Mouse (Mus musculus) hindbrain, embryonic 12.5 days (tissue): ENCODE measurements around the gene Dock7. TPM values are rescaled to one million over a fixed set of nuclear protein-coding genes. Genes with fewer than 3 reads are reported as not detected.

Source experiments
- ATAC-seq: fragments of 200-750 bp; cut with Nextera tagmentation; 2 replicates; pipeline ENCODE4 v1.8.0; 2017; ENCODE audit warnings: moderate TSS enrichment; ENCODE audit not compliant: low FRiP score
- H3K27ac ChIP-seq: fragments of 300-500 bp; sonication (generic); 2 replicates; pipeline ENCODE4 v1.5.1; 2016; ENCODE audit warnings: mild to moderate bottlenecking
- H3K27me3 ChIP-seq: fragments of 300-500 bp; sonication (generic); 2 replicates; pipeline ENCODE4 v1.6.1; 2016; ENCODE audit warnings: mild to moderate bottlenecking
- H3K36me3 ChIP-seq: fragments of 300-500 bp; sonication (generic); 2 replicates; pipeline ENCODE4 v1.6.1; 2016; ENCODE audit warnings: mild to moderate bottlenecking
- H3K4me1 ChIP-seq: fragments of 300-500 bp; sonication (generic); 2 replicates; pipeline ENCODE4 v1.6.1; 2016
- H3K4me2 ChIP-seq: fragments of 300-500 bp; sonication (generic); replicated peaks from 2 replicates; pipeline ENCODE4 v1.6.1; 2016; ENCODE audit warnings: mild to moderate bottlenecking
- H3K4me3 ChIP-seq: fragments of 300-500 bp; sonication (generic); 2 replicates; pipeline ENCODE4 v1.5.1; 2016; ENCODE audit warnings: mild to moderate bottlenecking
- H3K9ac ChIP-seq: fragments of 300-500 bp; sonication (generic); 2 replicates; pipeline ENCODE4 v1.6.1; 2016; ENCODE audit warnings: mild to moderate bottlenecking, moderate library complexity
- H3K9me3 ChIP-seq: fragments of 300-500 bp; sonication (generic); replicated peaks from 2 replicates; pipeline ENCODE4 v1.6.1; 2016; ENCODE audit warnings: mild to moderate bottlenecking
- WGBS: fragments of 180-500 bp; shearing (Covaris S2); methylation state at CpG from one replicate; pipeline ENCODE4 v1.1.7; 2016; 5-methylcytosine and 5-hydroxymethylcytosine counted together
- polyA plus RNA-seq: library from polyadenylated mRNA; unstranded; fragments of >200 nt; fragmentation: Nextera tagmentation; extraction: Ambion mirVana; gene quantifications from 2 replicates; pipeline ENCODE4 v1.2.1, GENCODE M21; 2016

Dock7 gene
- polyA plus RNA-seq, 1 experiment from 2014 or later: 120 TPM

DNA sequence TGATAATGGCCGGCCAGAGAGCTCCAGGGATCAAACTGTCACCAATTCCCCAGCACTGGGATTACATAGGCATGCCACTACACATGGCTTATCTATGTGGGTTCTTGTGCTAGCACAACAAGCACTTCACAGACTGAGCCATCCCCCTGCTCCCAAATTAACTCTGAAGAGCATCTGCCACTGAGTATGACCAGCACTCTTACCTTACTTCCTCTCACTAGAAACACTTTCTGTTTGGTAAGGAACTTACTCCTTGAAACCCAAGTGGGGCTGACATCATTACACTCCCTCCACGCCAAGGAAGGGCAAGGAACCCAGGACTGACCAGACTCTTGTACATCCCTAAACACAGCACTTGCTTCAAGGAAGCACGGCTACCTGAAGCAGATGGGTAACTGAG lies 9.0 kb downstream of the Dock7 start:
- Histone ChIP-seq H3K9me3 (no peaks in the 10 kb centered on the region), H3K4me2 (no peak overlapping the region), H3K36me3 (no peaks in the 10 kb centered on the region), H3K27ac (no peak overlapping the region), H3K27me3 (no peaks in the 10 kb centered on the region), H3K4me1 (peaks cover 30% of the 10 kb centered on the region), H3K9ac (no peak overlapping the region), H3K4me3 (no peak overlapping the region)
- ATAC-seq: no peak
- 88% methylated on average over 3 of the region's 3 CpGs for WGBS

DNA sequence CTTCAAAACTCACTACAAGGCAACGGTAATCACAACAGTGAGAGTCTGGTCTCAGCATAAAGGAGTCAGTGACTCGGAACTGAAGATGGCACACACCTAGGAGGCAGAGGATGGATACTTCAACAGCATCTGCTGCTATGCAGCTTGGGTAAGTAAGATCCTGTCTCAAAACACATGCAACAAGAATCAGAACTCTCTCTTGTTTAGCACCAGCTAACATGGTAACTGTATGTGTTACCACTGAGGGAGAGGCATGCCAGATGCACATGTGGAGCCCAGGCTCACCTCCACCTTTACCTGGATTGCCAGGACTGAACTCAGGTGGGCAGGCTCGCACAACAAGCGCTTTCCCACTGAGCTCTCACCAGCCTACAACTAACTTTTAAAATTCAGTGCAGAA lies 11.9 kb downstream of the Dock7 start:
- WGBS: 85% methylated on average over 4 of the region's 4 CpGs

DNA sequence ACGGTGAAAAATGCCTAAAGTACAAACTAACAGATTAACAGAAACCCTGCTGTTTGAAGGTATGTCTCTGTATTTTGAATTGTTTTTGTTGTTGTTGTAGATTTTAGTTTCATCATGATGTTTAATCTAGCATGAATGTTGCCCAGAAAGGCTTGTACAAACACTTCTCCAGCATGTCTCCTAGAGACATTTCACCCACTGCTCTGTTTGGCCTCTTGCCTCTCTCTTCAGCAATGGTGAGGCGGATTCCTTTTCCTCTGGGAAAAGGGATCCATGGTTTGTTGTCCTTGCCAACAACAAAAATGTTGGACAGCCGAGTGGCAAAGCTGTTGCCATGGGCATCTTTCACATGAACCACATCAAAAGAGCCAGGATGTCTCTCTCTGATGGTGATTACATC lies 17.9 kb downstream of the Dock7 start:
- Histone ChIP-seq H3K4me2 (no peak overlapping the region), H3K27ac (no peak overlapping the region), H3K27me3 (no peaks in the 10 kb centered on the region), H3K9ac (no peak overlapping the region), H3K4me3 (no peak overlapping the region), H3K9me3 (no peaks in the 10 kb centered on the region), H3K4me1 (peaks cover 9% of the 10 kb centered on the region), H3K36me3 (peaks cover 5% of the 10 kb centered on the region; the same call in 1 of the 2 replicates)
- no peak for ATAC-seq
- 87% methylated on average over 3 of the region's 3 CpGs for WGBS

More for the DNA sequence above, 11.9 kb downstream of the Dock7 start:
- H3K4me3 ChIP-seq: no peak overlapping the region
- H3K36me3 ChIP-seq: no peaks in the 10 kb centered on the region; the same call in 1 of the 2 replicates
- no peak for ATAC-seq
- no peak overlapping the region for H3K4me2 ChIP-seq
- H3K9ac ChIP-seq: no peak overlapping the region
- H3K4me1 ChIP-seq: peaks cover 17% of the 10 kb centered on the region
- H3K27ac ChIP-seq: no peak overlapping the region
- no peaks in the 10 kb centered on the region for H3K9me3 ChIP-seq
- H3K27me3 ChIP-seq: no peaks in the 10 kb centered on the region

DNA sequence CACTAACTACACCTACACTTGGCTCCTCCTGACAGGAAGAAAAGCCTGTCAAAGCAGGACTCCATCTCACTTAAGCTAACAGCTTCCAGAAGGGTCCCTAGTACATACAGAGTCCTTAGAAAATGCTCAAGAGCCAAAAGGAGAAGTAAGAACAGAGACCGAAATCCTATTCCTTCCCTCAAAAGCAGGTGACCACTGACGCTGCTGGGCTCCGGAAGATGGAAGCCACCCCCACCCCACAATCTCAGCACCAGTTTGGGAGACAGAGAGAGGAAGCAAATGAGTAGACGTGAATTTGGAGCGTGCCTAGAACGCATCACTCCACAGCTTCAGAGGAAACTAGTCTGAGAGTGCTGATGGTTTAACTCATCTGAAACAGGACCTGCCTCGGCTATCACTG lies 20.0 kb downstream of the Dock7 start:
- 89% methylated on average over 7 of the region's 7 CpGs for WGBS
- no peak overlapping the region for H3K27ac ChIP-seq
- H3K4me3 ChIP-seq: no peak overlapping the region
- H3K36me3 ChIP-seq: peaks cover 5% of the 10 kb centered on the region; the same call in 1 of the 2 replicates
- H3K9me3 ChIP-seq: no peaks in the 10 kb centered on the region
- no peak for ATAC-seq
- H3K9ac ChIP-seq: no peak overlapping the region
- H3K4me2 ChIP-seq: no peak overlapping the region
- H3K27me3 ChIP-seq: no peaks in the 10 kb centered on the region
- H3K4me1 ChIP-seq: no peaks in the 10 kb centered on the region

DNA sequence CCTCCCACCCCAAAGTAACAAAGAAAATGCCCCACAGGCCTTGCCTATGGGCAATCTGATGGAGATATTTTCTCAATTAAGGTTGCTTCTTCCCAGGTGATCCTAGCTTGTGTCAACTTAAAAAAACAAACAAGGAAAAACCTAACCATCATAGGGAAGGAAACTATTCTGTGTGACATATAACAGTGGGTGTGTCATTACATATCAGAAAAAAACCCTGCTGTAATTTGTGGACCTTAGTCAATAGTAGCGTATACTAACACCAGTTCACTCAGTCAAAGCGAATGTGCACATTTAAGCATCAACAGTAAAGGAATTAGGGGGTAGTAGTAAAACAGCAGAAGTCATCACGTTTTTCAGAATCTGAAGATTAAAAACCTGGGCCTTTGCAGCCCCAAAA lies 28.9 kb downstream of the Dock7 start:
- ATAC-seq: no peak
- Histone ChIP-seq H3K4me1 (no peaks in the 10 kb centered on the region), H3K4me2 (no peak overlapping the region), H3K27me3 (no peaks in the 10 kb centered on the region), H3K9me3 (no peaks in the 10 kb centered on the region), H3K36me3 (peaks cover 18% of the 10 kb centered on the region), H3K9ac (no peak overlapping the region), H3K4me3 (no peak overlapping the region), H3K27ac (no peak overlapping the region)
- 88% methylated on average over 3 of the region's 3 CpGs for WGBS

DNA sequence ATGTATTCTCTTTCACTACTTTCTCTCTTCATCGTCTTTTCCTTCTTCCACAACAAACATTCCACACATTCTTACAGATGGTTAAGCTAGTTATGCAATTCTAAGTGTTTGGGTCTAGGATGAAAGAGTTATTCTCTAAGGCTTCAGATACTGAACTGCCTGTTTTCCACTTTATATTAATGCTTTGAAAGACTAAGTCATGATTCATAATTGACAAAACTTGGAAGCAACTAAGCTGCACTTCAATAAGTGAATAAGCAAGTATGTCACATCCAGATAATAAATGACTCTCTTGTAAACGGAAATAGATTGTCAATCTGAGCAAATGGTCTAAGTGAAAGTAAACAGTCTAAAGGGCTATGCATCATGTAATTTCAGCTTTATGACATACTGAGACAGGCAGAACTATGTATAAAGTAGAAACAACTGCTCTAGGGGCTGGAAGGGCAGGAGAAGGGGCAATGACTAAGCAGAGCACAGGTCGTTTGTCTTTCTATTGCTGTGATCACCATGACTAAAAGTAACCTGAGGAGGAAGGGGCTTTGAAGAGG lies 29.5 kb downstream of the Dock7 start:
- Histone ChIP-seq H3K4me3 (no peak overlapping the region), H3K27me3 (no peaks in the 10 kb centered on the region), H3K36me3 (peaks cover 23% of the 10 kb centered on the region), H3K4me1 (no peaks in the 10 kb centered on the region), H3K9me3 (no peaks in the 10 kb centered on the region), H3K4me2 (no peak overlapping the region), H3K9ac (no peak overlapping the region), H3K27ac (no peak overlapping the region)
- no peak for ATAC-seq
- WGBS: 57% methylated on average over 3 of the region's 3 CpGs

DNA sequence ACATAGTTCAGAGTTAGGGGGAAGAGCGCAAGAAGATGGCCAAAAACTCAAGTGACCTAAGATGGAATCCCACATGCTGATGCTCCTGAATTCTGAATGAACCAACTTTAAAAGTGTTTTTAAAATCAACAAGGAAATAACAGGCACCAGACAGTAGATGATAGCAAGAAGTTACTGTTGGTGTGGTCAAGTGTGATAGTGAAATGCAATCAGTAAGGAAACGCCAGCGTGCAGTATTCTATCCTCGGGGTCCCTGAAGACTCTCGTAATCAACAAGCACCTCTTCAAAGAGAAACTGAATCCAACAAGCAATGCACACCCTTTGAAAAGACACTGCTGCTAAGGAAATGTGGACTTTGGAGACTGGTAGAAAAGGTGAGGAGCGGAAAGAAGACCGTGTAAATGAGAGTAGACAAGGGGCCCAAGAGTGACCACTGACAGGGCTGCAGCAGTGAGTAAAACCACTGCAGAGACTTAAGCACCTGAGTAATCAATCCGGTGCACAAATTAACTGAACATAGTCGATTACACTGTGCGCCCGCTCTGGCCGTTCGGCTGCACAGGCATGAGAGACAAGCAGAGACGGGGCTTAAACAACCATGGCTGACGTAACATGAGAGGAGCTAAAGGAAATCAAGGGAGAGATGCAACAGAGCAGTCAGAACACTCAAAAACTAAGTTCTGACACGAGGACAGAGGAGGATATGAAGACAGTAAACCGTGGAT lies 32.8 kb downstream of the Dock7 start:
- H3K9me3 ChIP-seq: no peaks in the 10 kb centered on the region
- H3K4me3 ChIP-seq: no peak overlapping the region
- WGBS: 93% methylated on average over 17 of the region's 17 CpGs
- H3K27me3 ChIP-seq: no peaks in the 10 kb centered on the region
- H3K4me1 ChIP-seq: no peaks in the 10 kb centered on the region
- H3K9ac ChIP-seq: no peak overlapping the region
- no peak overlapping the region for H3K27ac ChIP-seq
- no peak overlapping the region for H3K4me2 ChIP-seq
- peaks cover 27% of the 10 kb centered on the region for H3K36me3 ChIP-seq
- no peak for ATAC-seq

DNA sequence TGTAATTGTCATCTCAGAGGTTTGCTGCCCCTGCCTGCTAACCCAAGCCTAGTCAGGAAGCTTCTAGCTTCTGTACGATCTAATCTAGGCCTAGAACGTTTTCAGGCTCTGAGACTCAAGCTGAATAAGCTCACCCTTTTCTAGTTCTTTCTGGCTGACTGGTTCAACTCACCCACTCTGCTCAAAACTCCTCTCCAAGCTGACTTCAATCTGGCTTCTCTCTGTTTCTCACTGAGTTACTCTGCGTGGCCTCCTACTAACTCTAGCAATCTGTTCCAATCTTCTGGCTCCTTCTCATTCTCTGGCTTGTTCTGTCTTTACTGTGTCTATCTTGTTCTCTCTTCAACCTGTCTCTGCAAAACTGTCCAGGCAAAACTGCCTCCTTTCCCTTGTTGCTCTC lies 36.9 kb downstream of the Dock7 start:
- no peak overlapping the region for H3K4me3 ChIP-seq
- H3K9me3 ChIP-seq: no peaks in the 10 kb centered on the region
- no peak overlapping the region for H3K9ac ChIP-seq
- H3K27me3 ChIP-seq: no peaks in the 10 kb centered on the region
- no peak for ATAC-seq
- WGBS: 93% methylated on average over 3 of the region's 3 CpGs
- no peaks in the 10 kb centered on the region for H3K4me1 ChIP-seq
- no peak overlapping the region for H3K27ac ChIP-seq
- peaks cover 32% of the 10 kb centered on the region for H3K36me3 ChIP-seq
- no peak overlapping the region for H3K4me2 ChIP-seq

DNA sequence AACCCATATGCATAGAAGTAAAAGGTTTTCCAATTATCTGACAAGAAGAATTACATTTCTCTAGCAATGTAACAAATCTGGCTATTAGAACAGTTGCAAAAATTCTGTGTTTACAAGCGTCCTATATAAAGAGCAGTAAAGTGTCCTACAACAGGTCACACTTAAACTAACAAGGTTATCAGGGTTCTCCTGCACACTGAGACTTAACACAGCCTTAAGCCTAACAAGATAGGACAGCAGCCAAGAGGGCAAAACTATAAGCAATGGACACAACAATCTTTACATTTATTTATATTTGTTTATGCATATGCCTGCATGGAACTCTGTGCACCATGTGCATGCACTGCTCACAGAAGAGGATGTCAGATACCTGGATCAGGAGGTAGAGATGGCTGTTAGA lies 39.5 kb downstream of the Dock7 start:
- H3K27ac ChIP-seq: no peak overlapping the region
- H3K9ac ChIP-seq: no peak overlapping the region
- peaks cover 35% of the 10 kb centered on the region for H3K36me3 ChIP-seq
- H3K9me3 ChIP-seq: no peaks in the 10 kb centered on the region
- H3K4me1 ChIP-seq: no peaks in the 10 kb centered on the region
- no peak overlapping the region for H3K4me2 ChIP-seq
- 92% methylated on average over 1 of the region's 1 CpGs for WGBS
- no peaks in the 10 kb centered on the region for H3K27me3 ChIP-seq
- no peak overlapping the region for H3K4me3 ChIP-seq
- no peak for ATAC-seq

DNA sequence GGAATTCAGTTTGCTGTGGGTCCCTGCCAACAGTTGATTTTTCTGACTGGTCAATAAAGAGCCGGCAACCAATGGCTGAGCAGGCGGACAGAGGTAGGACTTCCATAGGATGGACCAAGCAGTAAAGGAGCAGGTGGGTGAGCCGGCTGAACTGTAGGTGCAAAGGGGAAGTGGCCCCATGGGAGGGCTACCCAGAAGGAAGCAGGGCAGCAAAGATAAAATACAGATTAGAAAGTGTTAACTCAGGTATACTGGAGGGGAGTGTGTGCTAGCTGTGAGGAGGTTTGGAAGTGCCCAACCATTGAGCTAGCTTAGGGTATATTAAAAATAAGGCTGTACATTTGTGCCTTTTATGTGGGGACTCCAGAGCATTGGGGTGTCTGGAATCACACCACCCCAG lies 42.7 kb downstream of the Dock7 start:
- H3K36me3 ChIP-seq: peaks cover 49% of the 10 kb centered on the region

DNA sequence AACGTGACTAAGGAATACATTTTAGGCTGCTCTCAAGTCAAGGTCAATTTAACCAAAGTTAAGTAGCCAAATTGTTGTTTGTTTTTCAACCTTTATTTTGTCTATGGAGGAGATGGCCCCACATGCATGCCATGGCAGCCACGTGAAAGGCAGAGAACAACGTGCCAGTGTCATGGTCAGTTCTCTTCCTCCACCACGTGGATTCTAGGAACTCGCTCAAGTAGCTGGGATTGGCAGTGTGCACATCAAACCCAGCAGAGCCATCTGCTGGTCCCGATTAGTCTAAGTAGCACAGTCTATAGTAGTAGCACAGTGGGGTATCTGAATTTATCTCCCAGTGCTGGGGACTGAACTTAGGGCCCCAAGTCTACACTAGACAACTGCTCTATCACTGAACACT lies 51.9 kb downstream of the Dock7 start:
- Histone ChIP-seq H3K4me1 (no peaks in the 10 kb centered on the region), H3K27ac (no peak overlapping the region), H3K4me2 (no peak overlapping the region), H3K9me3 (no peaks in the 10 kb centered on the region), H3K4me3 (no peak overlapping the region), H3K27me3 (no peaks in the 10 kb centered on the region), H3K9ac (no peak overlapping the region), H3K36me3 (peaks cover 53% of the 10 kb centered on the region)
- no peak for ATAC-seq
- 88% methylated on average over 6 of the region's 6 CpGs for WGBS

More for the DNA sequence above, 42.7 kb downstream of the Dock7 start:
- 92% methylated on average over 3 of the region's 3 CpGs for WGBS
- Histone ChIP-seq H3K27ac (no peak overlapping the region), H3K9ac (no peak overlapping the region), H3K9me3 (no peaks in the 10 kb centered on the region), H3K4me3 (no peak overlapping the region), H3K4me2 (no peak overlapping the region), H3K27me3 (no peaks in the 10 kb centered on the region), H3K4me1 (no peaks in the 10 kb centered on the region)
- no peak for ATAC-seq

DNA sequence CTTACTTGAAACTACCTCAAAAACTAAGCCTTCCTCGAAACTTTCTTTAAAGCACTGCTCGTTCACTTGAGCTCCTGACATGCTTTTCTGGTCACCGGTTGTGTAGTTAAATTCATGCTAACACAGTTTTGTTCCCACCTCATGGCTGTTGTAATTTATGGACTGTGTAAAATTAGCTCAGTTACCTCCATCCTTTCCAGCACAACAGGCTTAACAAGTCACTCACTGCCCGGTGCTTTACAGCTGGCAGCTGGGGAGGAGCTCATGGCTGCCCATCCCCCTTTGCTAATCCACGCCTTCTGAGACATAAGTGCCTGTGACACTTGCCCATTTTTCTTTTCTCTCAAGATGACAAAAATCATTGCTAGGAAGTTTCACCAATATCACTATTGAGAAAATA lies 56.2 kb downstream of the Dock7 start:
- ATAC-seq: no peak
- no peaks in the 10 kb centered on the region for H3K27me3 ChIP-seq
- no peak overlapping the region for H3K9ac ChIP-seq
- 65% methylated on average over 5 of the region's 5 CpGs for WGBS
- no peak overlapping the region for H3K27ac ChIP-seq
- H3K4me2 ChIP-seq: no peak overlapping the region
- H3K4me1 ChIP-seq: no peaks in the 10 kb centered on the region
- peaks cover 35% of the 10 kb centered on the region for H3K36me3 ChIP-seq
- H3K9me3 ChIP-seq: no peaks in the 10 kb centered on the region
- no peak overlapping the region for H3K4me3 ChIP-seq

DNA sequence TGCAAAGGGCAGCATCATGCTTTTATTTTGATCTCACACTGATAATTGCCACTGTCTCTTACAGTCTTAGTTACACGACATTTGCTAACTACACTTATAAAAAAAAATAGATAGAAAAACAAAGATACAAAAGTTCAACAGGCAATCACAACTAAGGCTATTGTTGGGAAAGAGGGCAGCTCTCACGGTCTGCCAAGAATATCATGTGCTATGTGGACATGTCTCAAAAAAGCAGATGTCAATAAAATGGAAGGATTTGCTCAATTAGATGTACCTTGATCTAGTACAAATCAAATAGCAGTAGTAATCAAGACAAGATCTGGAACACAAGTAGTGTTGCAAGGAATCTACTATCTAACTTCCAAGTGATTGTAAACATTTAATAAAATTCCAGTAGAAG lies 72.1 kb downstream of the Dock7 start:
- Histone ChIP-seq H3K27me3 (no peaks in the 10 kb centered on the region), H3K27ac (no peak overlapping the region), H3K9ac (no peak overlapping the region), H3K4me3 (no peak overlapping the region), H3K9me3 (no peaks in the 10 kb centered on the region), H3K4me1 (no peaks in the 10 kb centered on the region), H3K4me2 (no peak overlapping the region), H3K36me3 (peaks cover 34% of the 10 kb centered on the region)
- no peak for ATAC-seq
- 85% methylated on average over 2 of the region's 2 CpGs for WGBS
